Mouse (Mus musculus) urinary bladder, postnatal 36 days (tissue): Measurements from ENCODE around the gene Slc7a10.

Experiments
- DNase-seq, 2 experiments: peaks; one replicate each; pipeline ENCODE4 v3.0.0; 2022; ENCODE audit warnings: low spot score in 2 of 2, mixed read lengths in 1 of 2

Gene Slc7a10

GRCm38 (mm10) chr7:35172519-35172918 lies 13.7 kb upstream of the Slc7a10 start:
- peak in 1 of 2 experiments; percentile 67 for DNase-seq

DNA sequence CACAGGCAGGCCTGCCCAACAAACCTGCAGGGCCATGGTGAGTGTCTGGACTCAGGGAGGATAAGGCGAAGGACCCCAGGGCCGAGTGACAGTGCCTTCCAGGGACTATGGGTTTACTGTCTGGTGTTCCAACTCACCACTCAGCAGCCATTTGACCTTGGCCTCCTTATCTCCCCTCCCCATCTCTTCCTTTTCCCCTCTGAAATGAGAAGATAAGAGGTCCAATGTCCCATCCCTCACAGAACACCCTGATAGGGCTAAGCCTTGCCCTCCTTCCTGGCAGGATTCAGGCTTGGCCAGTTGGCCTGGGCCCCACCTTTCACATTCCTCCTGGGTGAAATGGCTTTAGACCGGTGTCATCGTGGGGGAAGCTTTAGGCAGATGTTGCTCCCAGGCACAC lies 10.7 kb upstream of the Slc7a10 start:
- no peak for DNase-seq

DNA sequence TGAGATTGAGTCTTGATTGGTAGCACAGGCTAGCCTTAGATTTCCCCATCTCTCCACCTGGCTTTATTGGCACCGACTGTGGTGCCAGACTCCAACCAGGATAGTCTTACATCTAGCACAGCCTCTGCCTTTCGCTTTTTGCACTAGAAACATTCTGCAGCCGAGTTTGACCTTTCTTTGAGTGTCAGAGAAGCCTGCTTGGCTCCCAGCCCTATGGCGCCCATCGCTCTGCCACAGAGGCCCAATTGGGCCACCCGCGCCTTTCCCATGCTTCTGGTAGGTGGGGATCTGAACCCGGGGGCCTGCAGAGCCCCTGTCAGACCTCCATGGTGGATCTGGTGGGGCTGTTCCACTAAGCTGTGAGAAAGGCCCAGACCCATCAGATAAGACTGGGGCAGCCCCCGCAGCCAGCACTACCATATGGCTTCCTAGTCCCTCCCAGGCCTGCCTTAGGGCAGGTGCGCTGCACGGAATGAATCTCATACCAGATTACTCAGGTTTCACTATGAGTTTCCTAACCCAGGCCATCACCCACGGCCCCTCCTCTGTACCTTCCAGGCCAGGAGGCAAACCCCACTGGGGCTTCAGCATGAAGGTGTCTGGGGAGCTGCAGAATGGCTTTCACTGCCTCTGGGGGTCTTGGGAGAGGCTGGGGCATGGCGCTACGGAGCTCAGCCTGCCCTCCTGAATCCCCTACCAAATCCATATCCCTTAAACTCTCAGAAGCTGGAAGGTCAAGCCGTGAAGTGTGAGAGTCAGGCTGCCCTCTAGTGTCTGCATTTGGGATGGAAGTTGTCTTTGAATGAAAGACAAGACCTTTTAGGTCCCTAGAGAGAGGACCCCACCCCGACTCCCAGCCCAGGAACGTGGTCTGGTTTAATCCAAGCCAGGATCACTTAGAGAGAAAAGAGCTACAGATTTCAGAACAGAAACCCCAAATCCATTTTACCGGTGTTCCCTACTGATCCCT lies 9.5 kb upstream of the Slc7a10 start:
- DNase-seq = no peak

- DNase-seq = no peak
These were observed 1.1 kb upstream of the Slc7a10 start for GRCm38 (mm10) chr7:35184833-35185724.

DNA sequence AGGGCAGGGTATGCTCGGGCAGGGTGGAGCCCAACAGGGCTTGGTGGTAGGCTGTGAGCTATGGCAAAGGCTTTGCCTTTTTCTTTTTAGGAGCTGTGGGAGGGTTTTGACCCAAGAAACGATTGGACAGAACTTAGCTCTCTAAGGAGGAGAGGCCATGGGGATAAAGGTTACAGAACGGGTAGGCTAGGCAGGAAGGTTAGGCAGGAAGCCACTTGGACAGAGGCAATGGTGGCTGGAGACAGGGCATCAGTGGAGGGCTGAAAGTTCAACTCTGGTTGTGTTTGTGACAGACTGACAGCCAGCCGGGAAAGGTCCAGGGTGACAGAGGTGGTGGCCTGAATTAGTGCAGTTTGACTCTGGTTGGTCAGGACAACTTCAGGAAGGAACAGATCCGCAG lies 3.5 kb downstream of the Slc7a10 start:
- no peak for DNase-seq

- DNase-seq = no peak
These were observed 5.1 kb downstream of the Slc7a10 start for GRCm38 (mm10) chr7:35191276-35191675.

- DNase-seq = no peak
These were observed 10.8 kb downstream of the Slc7a10 start for GRCm38 (mm10) chr7:35197022-35197421.

DNA sequence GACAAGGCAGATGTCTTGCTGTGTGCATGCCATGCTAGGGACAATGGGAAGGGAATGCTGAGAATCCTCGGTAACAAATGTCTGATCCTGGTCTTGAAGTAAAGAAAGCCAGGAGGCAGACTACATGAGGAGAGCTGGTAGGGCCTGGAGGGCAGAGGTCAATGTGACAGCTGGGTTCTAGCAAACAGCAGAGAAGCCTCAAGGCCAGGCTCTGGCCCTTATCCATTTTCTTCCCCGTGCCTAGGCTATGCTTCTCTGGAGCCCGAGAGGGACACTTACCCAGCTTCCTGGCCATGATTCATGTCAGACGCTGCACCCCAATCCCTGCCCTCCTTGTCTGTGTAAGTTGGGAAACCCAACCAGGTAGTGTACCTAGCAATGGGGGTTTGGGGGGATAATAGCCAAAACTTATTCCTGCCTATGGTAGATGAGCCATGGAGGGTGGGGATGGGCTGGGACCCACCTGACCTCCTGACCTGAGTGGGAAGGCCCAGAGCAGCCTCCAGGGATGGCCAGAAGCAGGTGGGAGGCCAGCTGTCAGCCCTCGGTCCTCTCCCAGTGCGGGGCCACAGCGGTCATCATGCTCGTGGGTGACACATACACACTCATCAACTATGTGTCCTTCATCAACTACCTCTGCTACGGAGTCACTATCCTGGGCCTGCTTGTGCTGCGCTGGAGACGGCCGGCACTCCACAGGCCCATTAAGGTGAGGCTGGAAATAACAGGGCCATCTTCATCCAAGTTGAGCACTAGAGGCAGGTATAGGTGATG lies 13.0 kb downstream of the Slc7a10 start:
- no peak for DNase-seq

DNA sequence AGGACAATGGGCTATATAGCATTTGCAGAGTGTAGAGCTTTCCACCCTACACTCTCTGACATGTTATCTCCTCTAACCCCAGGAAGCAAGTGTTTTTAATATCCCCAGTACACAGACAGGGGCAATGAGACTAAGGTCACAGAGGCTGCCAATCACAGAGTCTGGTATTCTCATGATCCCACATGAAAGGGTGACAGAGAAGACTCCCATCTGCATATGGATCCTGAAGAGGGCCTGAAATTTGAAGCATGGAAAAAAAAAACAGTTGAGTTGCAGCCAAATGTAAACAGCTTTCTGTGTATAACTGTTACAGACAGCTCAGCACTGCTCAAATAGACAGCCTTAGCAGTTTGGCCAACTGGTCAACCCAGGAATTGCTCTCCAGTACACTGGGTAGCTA lies 13.6 kb downstream of the Slc7a10 start:
- no peak for DNase-seq

DNA sequence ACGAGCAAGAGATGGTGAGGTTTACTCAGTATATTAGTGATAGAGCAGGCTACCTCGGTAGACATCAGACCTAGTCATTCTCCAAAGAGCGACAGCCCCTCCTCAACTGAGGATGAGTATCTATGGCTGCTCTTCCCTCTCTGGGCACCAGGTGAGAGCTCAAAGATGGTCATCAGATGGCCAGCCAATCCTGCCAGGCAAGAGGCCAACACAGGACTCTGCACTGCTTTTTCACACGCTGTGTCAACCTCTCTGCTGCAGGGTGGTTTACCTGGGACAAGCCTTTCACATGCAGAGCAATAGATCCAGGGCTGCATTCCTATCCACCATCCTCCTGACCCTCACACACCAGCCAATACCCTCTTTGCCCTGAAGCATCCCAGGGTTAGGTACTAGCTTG lies 25.6 kb downstream of the Slc7a10 start:
- no peak for DNase-seq

DNA sequence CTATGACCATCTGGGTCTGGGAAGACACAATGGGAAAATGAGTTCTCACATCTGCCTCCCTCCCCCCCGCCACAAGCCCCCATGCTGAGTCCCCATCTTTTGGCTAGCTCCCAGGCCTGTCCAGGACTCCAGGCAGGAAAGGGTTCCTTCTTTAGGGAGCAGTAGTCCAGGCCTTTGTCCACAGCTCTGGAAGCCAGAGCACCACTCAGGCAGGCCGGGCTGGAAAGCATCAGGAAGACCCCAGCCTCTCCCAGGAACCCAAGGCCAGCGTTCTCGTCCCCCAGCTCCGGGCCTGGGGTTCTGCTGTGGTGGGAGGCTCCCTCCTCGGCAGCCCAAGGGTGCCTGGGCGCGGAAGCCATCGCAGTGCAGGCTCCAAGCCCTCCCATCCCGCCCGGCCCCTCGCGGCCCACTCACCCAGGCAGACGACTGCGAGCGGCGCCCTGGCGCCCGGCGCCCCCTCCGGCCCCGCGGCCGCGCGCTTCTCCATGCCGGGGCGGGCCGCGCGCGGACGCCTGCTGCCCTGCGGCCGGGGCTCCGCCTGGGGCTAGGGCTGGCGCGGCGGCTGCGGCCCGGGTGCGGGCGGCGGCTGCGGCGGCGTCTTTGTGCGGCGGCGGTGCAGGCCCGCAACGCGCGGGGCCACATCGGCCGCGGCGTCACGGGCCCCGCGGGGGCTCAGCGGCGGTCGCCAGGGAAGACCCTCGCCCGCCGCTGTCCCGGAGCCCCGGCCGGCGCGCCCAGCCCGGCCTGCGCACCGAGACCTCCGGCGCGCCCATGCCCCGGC lies 28.4 kb downstream of the Slc7a10 start:
- DNase-seq = no peak

DNA sequence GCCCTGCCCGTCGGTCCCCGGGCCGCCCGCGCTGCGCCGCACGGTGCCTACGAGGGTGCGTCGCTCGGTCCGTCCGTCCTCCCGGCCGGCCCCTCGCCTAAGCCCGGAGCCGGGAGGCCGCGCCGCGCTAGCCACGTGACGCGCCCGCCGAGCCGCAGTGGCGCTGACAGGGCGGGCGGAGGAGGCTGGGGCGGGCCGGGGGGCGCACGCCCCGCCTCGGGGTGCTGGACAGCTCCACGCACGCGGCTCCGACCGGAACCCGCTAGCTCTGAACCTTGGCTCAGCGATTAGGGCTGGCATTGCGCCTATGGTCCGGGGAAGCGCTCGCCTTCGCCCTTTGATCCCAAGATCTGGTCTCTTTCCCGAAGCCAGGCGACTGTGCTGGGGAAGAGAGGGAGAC lies 29.0 kb downstream of the Slc7a10 start, which contains the start of gene Lrp3:
TSS of gene Lrp3 (minus strand) at position 274 of the 400 bp plus-strand sequence.
- peak; percentile 44 to 76 for DNase-seq

DNA sequence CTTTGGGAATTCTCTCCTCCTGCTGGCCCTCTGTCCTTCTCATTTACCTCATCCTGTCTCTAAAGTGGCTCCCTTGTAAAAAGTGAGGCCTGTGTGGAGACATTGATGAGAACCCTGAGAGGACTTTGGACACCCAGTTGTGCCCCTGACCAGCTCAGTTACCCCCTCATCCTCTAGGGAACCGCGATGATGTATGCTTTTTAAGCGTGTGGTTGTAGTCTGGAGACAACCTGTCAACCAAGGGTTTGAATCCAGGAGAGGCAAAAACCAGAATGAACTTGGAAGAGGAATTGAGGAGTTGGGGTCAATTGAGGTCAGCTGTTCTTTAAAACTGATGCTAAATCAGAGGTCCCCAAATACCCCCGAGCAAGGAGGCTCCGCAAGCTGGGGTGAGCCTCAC lies 29.5 kb downstream of the Slc7a10 start:
- DNase-seq = no peak

GRCm38 (mm10) chr7:35220694-35221365 lies 34.6 kb downstream of the Slc7a10 start:
- DNase-seq = no peak

GRCm38 (mm10) chr7:35230333-35230732 lies 44.1 kb downstream of the Slc7a10 start:
- DNase-seq = no peak

DNA sequence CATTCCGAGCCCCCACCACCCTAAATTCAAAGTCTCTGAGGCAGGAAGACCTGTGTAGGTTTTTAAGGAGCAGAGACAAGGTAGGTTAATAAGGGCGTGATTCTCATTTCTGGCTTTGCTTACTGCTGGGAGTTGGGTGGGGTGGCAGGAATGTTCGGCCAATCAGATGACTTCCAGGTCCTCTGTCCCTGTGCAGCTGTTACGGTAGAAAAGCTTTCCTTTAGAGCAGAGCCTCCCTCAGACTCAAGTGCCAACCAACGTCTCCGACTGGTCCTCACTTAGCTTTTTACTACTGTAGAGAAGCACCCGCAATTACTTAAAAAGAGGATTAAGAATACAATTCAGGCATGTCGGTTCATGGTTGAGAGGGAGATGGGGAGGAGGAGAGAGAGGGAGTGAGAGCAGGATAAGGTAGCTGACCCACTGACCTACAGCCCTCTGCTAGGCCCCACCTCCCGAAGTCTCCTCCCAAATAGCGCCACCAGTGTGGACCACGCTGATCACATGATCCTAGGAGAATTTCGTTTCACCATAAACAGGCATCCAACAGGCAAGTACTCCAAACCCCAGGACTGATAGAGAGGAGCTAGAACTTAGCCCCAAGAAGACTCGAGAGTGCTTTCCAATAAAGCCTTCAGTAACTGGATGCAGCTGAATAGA lies 46.7 kb downstream of the Slc7a10 start:
- DNase-seq = no peak

GRCm38 (mm10) chr7:35233861-35234260 lies 47.7 kb downstream of the Slc7a10 start:
- DNase-seq = no peak

DNA sequence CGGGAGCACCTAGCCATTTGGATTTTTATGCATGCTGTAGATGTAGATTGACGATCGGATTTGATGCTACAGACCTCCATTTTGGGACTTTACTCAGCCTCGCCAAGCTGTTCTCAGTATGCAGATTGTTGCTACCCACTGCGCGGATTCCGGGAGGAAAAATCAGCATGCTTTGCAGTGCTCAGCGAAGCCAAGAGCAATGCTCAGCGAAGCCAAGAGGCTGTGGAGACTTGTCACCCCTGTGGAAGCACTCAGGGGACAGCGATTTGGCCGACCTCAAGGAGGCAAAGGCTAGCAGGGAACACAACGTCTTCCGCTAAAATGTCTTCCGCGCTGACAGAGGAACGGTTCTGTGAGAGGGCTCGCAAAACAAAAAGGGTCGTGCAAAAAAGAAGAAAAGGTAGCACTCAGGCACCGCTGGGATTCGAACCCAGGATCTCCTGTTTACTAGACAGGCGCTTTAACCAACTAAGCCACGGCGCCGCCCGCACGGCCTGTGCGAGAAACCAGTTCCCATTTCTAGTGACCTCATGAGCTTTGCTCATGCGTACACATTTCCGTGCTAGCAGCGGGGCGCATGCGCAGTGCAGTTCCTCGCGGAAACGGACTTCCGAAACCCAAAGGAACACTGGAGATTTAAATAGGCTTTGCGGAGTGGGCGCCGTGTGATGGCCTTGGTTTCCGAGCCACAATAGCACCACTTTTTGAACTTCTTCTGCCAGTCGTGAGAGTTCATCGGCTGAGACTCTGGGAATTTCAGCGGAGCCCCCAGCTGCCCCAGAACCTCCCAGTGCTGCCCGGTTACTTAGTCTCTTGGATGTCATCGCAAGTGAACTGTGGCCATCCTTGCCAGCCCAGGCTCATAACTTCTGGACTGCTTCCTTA lies 48.4 kb downstream of the Slc7a10 start:
- DNase-seq = peak; percentile 98 to 99

- DNase-seq = peak; percentile 18 to 45
These were observed 49.1 kb downstream of the Slc7a10 start for GRCm38 (mm10) chr7:35235308-35235707.
